Mouse (Mus musculus) left cerebral cortex, adult 9 months (tissue): ENCODE data around the gene Slc25a21.
"Not testable (repeated sequence)": the region's sequence is repeated elsewhere in the genome, so short reads cannot be mapped to it uniquely, and the experiment has no call there.

Source experiments
- DNase-seq, 2 experiments: peaks; one replicate each; pipeline ENCODE4 v3.0.0; 2022; ENCODE audit warnings: low spot score in 2 of 2

Slc25a21 gene

GRCm38 (mm10) chr12:57197363-57198026, at the start of gene Slc25a21:
Gene Slc25a21 (minus strand): TSS chr12:57197472.
- no peak for DNase-seq

- no peak for DNase-seq
These were observed 46.6 kb upstream of the Slc25a21 start for GRCm38 (mm10) chr12:57243671-57244495.

- DNase-seq = no peak
These were observed 36.1 kb upstream of the Slc25a21 start for GRCm38 (mm10) chr12:57233386-57233785.

- no peak for DNase-seq
These were observed 34.0 kb upstream of the Slc25a21 start for GRCm38 (mm10) chr12:57231085-57231875.

DNA sequence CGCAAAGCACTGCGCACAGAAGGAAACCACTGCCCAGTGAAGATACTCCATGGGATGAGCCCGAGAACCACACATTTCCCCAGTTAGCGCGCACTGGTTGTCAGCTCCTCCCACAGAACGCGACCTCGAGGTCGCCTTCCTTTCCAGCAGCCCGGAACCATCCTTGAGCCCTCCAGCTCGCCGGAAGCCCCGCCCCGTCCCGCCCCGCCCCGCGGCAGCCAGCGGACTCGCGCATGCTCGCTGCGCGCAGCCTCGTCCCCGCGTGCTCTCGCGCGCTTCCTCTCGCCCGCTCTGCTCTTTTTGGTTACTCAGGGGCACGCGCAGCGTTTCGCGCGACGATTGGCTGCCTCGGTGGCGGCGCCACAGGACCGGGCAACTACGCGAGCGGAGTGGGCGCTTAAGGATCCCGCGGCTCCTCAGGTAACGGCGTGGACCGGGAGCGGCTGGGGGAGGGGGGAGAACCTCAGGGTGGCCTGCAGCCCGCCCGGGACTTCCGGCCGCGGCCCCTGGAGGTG, 33.0 kb upstream of the Slc25a21 start, which contains the start of the genes Prps1l3 and Mipol1:
TSS of gene Prps1l3 (plus strand) at position 221 of the 515 bp plus-strand sequence.
TSS of gene Mipol1 (plus strand) at position 236 of the 515 bp plus-strand sequence.
- peak; percentile 65 to 86 for DNase-seq

DNA sequence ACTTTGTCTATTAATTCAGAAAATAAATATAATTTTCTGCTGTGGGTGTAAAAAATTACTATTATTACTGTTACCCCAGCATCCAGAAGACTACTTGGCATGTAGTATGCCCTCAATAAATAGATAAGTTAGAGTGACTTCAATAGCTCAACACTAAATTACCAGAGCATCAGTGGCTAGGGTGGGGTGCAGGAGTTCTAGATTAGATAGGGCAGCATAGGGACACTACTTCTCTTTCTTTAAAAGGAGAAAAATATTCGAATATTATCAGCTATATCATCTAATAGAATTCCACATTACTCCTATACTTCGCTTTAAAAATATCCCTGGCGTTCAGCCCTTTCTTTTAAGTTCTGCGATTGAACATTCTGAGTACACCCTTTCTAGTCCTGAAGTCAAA, 32.4 kb upstream of the Slc25a21 start:
- DNase-seq = no peak

DNA sequence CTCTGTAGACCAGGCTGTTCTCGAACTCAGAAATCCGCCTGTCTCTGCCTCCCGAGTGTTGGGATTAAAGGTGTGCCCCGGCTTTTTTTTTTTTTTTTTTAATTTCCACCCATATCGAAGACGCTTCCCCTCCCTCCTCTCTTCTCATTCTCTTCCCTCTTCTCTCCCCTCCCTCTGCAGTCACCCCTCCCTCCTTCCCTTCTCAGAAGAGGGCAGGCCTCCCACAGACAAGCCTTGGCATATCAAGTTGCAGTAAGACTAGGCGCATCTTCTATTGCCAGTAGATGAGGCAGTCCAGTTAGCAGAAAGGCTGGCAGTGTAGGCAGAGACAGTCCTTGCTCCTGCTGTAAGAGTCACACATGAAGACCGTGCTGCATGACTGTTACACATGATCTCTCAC, 30.5 kb upstream of the Slc25a21 start:
- DNase-seq = no peak

DNA sequence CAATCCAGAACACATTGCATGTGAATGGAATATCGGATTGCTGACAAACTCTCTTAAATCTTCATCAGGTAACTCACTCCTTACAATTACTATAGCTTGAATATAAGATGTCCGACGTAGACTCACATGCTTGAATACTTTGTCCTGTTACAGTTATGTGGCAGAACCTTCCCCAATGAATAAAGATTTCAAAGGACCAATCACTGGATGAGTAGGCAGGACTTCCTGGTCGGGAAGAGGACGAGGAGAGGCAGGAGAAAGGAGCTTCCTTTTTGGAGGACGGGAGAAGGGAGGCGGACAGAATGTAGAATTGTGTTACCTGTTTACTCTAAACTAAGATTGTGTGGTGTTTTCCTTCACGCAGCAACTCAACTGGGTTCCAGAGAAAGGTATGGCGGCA, 29.1 kb upstream of the Slc25a21 start:
- DNase-seq = no peak

DNA sequence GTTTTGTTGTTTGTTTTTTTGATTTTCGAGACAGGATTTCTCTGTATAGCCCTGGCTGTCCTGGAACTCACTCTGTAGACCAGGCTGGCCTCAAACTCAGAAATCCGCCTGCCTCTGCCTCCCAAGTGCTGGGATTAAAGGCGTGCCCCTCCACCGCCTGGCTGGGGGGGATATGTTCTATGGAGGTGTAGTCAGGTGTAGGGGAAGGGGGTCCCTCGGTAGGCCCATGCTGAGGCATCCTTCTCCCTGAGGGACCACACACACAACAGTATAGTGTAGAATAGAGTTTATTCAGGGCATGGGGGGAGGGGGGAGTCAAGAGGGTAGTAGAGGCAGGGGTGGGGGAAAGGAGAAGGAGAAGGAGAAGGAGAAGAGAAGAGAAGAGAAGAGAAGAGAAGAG, 15.2 kb upstream of the Slc25a21 start:
- not testable (repeated sequence) for DNase-seq

- DNase-seq = peak in 1 of 2 experiments; percentile 18
These were observed 14.4 kb upstream of the Slc25a21 start for GRCm38 (mm10) chr12:57211353-57212311.

DNA sequence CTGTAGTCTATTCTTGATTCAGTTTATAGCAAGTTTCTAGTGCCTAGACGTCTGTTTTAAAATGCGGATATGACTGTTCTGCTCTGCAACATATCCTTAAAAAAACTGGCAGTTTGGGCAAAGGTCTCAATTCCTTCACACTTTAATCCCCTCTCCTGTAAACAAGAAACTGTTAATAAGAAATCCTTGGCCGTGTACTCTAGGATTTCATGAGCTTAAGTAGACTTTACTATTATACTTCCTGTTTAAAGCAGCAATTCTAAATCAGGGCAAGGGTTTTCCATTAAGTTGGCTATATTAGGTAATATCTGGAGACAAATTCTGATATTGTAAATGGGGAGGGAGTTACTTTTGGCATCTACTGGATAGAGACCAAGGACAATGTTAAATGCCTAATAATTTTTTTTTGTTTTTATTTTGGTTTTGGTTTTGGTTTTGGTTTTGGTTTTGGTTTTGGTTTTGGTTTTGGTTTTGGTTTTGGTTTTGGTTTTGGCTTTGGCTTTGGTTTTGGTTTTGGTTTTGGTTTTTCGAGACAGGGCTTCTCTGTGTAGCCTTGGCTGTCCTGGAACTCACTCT, 7.1 kb upstream of the Slc25a21 start:
- DNase-seq = no peak

DNA sequence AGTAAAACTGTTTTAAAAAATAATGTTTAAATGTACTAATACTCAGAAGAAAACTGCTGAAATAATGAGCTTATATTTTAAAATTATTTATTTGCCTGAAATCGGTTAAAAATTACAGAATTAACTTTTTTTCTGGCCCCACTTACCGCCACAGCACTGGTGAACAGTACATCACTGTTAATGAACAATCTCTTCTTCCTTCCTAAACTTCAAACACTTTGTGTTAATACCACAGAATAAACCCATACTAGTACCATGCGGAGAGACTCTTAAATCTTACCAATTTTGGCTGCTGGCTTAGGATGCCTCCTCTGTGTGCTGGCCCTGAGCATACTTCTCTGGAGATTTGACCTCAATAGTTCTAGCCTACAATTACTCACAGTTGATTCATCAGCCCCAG, 4.6 kb upstream of the Slc25a21 start:
- DNase-seq = no peak

- DNase-seq = no peak
These were observed 2.2 kb upstream of the Slc25a21 start for GRCm38 (mm10) chr12:57199427-57199826.

DNA sequence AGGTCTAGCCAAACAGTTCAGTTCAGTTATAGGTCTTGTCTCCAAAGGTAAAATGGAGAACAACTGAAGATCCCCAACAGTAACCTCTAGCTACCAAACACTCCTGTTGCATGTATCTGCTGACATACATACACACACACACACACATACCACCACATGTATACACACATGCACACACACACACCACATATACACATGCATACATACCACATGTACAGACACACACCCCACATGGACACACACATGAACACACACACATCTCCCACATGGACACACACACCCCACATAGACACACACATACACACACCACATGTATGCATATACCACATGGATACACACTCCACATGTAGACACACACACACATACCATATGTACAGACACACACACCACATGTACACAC, 997 bp upstream of the Slc25a21 start:
- no peak for DNase-seq

- no peak for DNase-seq
These were observed 487 bp downstream of the Slc25a21 start for GRCm38 (mm10) chr12:57196608-57197362.

DNA sequence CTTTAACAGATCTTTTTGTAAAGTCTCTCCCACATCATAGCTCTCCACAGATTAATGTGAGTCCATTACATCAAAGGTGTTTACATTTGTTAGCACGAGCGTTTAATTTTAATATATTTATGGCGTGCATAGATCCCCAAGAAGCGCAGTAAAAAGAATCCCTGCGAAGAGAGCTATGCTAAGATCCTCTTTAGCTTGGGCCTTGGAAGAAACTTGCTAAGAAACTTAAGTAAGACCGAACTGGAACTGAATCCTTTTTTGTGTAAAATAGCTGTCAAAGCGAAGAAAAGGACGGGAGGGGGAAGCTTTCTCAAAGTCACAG, 1.0 kb downstream of the Slc25a21 start:
- DNase-seq = no peak

DNA sequence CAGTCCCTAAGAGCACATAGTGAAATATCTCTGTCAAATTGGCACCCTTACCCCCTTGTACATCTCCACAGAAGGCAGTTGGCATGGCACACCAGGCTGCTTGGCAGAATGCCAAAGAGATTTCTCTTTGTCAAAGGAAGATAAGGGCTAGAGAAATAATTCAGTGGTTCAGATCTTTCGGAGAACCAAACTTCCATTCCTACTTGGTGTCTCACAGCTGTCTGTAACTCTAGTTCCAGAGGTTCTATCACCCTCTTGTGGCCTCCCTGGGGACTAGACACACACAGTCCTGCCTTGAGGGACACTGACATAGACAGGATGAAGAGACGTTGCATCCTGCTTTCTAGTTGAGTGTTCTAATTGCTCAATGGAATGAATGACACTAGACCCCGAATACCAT, 2.7 kb downstream of the Slc25a21 start:
- DNase-seq = no peak

DNA sequence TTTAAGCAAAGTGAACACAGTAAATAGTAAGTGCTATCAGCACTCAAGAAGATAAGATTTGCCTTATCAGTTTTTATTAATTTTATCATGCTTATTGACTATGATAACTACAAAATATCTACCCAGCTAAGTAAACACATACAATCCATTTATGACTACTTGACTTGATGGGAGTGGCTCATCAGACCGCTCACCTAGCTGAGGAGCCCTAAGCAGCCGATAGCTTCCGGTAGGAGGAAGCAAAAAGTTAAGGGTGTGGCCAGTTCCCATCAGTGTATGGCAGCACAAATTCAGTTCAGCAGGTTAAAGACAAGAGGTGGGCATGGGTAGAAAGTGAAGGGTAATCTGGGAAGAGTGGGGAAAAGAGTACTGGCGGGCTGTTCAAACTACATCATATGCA, 10.2 kb downstream of the Slc25a21 start:
- DNase-seq = no peak

DNA sequence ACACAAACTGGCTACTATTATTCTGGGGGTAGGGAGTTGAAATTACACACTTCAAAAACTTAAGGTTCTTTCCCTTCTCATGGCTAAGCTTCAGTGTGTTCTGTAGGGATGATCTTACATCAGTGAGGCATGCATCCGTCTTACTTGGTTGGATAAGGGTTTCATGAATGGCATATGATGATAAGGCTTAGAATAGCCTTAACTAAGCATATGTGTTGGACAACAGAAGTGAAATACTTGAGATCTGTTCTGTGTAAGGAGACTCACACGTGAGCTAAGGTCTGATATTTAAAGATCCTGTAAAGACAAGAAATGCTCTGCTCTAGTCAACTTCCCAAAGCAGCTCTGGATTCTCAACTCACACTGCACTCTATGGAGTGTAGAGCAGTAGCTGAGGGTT, 11.1 kb downstream of the Slc25a21 start:
- no peak for DNase-seq

- DNase-seq = no peak
These were observed 11.8 kb downstream of the Slc25a21 start for GRCm38 (mm10) chr12:57185475-57185874.
